Mouse (Mus musculus) layer of hippocampus, postnatal 10 days (tissue): Measurements from ENCODE around the gene Plekha3. TPM values are rescaled to one million over a fixed set of nuclear protein-coding genes. Genes with fewer than 3 reads are reported as not detected.

ENCODE experiments used
- DNase-seq, 2 experiments: peaks; one replicate each; pipeline ENCODE4 v3.0.0; 2021; ENCODE audit warnings: low spot score in 2 of 2
- total RNA-seq, 2 experiments: library from RNA; stranded (reverse); gene quantifications; 2 replicates each; pipeline ENCODE4 v1.2.3; 2021

Plekha3 gene
- total RNA-seq, 2 experiments from 2014 or later: 25.5 to 28.2 TPM

DNA sequence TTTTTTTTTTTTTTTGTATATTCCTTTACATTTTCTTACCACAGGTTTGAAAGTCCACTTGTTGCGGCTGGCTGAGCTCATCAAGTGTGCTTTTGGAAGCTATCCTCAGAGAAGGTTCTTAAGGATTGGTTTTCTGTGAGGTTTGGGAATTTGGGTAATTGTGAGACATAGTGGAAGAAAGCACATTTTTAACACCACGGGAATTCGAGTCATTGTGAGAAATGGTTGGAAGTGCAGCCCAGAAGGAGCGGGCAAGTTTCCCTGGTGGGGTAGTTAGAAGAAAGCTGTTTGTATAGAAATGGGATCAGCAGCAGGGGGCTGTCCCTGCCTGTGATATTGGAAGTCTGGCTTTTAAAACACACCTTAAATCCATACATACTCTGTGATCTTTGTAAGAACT, 868 bp downstream of the Plekha3 start:
- no peak for DNase-seq

GRCm38 (mm10) chr2:76676401-76677226, 1.5 kb downstream of the Plekha3 start:
- DNase-seq: no peak

DNA sequence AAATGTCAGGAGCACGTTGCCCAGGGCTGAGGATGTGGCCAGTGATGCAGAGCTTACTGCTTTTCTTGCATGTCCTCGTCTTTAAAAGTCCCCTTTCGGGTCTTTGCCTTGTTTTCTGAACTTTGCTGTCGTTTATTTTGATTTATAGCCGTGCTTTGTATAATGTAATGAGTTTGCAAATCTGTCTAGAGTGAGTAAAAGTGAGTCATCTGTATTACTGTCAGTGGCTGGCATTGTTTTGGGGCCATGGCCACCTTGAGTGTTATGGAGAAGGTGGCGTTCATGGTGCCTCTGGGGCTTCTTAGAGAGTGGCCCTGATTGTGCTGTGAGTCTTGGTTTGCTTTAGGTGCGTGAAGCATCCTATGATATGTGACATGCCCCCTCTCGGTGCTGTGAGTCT, 7.2 kb downstream of the Plekha3 start:
- no peak for DNase-seq

GRCm38 (mm10) chr2:76686986-76687385, 11.9 kb downstream of the Plekha3 start:
- no peak for DNase-seq

GRCm38 (mm10) chr2:76687608-76688007, 12.5 kb downstream of the Plekha3 start:
- no peak for DNase-seq

DNA sequence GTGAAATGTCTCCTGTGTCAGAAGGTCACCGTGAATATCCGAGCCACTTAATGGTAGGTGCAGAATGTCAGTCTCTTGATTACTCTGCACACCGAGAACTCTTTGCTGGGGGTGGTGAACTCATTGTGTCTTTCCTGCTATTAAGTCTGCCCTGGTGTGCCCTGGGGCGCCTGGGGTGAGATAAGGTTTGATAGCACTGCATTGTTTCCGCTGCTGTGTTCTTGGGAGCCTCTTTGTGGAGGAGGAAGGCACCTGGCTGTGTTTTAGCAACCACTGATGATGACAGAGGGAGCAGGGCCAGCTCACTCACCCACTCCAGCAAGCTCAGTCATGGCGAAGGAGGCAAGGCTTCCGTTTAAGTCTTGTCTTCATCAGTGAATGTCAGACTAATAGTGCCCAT, 13.1 kb downstream of the Plekha3 start:
- no peak for DNase-seq

DNA sequence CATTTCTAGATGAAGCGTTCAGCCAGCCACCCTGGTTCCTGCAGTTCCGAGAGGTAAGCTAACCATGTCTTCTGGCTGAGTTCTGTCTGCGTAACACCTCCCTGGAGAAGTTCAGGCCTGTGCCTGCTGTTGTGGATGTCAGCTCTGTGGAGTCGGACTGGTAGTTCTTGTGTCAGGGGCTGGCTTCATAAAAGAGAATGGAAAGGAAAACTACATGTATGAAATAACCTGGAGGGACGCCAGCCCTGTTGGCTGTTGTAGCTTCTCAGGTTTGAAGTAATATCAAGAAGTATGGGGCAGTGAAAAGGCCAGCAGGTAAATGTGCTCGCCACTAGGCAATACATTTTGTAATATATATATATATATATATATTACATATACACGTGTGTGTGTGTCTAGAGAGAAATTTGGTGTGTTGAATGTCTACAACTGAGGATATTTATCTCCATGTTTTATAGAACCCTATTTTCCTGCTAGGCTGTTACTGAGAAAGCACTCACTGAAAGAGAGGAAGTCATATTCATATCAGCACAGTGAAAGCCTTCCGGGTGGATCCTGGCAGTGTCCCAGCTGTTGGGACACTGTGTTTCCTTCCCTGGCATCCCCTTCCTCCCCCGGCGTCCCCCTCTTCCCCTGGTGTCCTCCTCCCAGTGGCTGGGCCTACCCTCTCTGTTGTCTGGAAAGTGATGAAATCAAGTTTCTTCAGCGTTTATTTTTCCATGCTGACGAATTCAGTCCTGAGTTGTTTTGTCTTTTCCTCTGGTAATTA, 15.5 kb downstream of the Plekha3 start:
- DNase-seq: no peak

GRCm38 (mm10) chr2:76693765-76694164, 18.7 kb downstream of the Plekha3 start:
- DNase-seq: no peak

DNA sequence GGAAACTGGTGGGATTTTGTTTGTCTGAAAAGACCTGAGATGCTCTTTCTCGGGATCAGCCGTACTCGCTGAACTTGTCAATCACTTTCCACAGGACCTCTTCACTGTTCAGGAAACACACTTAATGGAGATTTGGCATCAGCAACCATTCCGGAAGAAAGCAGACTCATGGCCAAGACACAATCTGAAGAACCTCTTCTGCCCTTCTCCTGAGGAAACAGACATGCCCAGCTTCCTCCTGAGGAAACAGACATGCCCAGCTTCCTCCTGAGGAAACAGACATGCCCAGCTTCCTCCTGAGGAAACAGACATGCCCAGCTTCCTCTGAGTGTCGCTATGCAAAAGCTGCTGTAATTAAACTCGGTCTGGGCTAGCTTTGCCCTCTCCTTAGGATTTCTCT, 20.2 kb downstream of the Plekha3 start:
- DNase-seq: no peak

DNA sequence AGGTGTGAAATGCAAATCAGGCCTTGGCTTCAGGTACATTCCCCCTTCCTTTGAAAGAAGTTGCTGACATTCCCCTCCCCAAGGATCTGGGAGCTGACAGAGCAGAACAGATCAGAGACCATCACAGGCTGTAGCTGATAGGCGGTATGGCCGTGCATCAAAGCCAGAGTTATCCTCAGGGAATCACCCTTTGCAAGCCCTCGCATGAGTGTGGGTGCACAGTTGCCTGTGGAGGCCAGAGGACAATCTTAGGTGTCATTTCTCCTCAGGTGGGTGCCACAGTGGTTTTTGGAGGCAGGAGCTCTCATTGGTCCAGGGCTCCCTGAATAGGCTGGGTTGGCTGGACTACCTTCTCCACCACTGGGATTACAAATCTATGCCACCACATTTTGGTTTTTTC, 27.1 kb downstream of the Plekha3 start:
- DNase-seq: no peak

GRCm38 (mm10) chr2:76702751-76703150, 27.7 kb downstream of the Plekha3 start:
- DNase-seq: no peak

- DNase-seq: no peak
These were observed 30.6 kb downstream of the Plekha3 start for GRCm38 (mm10) chr2:76705655-76706054.

- DNase-seq: no peak
These were observed 33.4 kb downstream of the Plekha3 start for GRCm38 (mm10) chr2:76708512-76708911.

DNA sequence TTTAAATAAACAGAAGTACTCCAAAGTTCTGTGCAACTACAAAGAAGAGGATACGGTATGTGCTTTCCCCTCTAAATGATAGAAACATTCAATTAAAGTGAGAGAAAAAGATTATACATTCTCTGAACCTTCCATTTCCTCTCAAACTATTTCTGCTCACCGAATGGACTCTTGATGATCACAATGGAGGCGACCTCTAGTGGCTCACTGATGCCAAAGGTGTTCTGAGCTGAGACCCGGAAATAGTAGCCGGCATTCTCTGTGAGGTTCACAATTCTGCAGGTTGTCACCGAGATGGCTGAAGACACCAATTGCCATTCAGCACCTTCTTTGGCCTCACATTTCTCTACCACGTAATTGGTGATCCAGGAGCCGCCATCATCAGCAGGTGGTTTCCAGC, 39.9 kb downstream of the Plekha3 start:
- no peak for DNase-seq

DNA sequence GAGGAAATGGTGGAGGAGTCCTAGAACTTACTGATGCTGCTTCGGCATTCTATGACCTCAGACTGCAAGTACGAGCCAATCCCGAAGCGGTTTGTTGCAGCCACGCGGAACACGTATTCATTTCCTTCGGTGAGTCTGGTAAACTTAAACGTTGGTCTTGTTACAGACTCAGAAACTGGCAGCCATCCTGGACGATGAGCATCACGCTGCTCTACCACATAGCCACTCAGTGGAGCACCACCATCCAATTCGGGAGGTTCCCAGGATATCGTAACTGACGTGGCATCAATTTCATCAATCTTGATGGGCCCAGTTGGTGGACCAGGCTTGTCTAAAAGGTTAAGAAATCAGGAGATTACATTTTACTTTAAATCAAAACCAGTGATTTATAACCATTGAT, 44.6 kb downstream of the Plekha3 start:
- DNase-seq: no peak

Other genes starting within 250 kb of the Plekha3 start
- 10 to 100 TPM; 24.6 to 25.7 TPM for gene Prkra, start 27.3 kb upstream of the Plekha3 start, total RNA-seq
- gene Pjvk, start 26.8 kb upstream of the Plekha3 start, total RNA-seq: under 1 TPM; 0.85 to 0.98 TPM
- gene Fkbp7, start 2.2 kb upstream of the Plekha3 start, total RNA-seq: 1 to 10 TPM; 4.7 to 5.8 TPM